Mouse (Mus musculus) left cerebral cortex, adult 8-10 months (tissue): ENCODE measurements around the gene Msantd4. TPM values are rescaled to one million over a fixed set of nuclear protein-coding genes. Genes with fewer than 3 reads are reported as not detected.
"Not testable (repeated sequence)": the region's sequence is repeated elsewhere in the genome, so short reads cannot be mapped to it uniquely, and the experiment has no call there.

Experiments used
- DNase-seq, 2 experiments: peaks; one replicate each; pipeline ENCODE4 v3.0.0; 2022; ENCODE audit warnings: low spot score in 2 of 2
- microRNA-seq, 2 experiments: library from miRNA; unstranded; fragments of <30 nt; microRNA quantifications; one replicate each; pipeline ENCODE4 v1.2.0; 2022
- total RNA-seq, 4 experiments: library from RNA; stranded (reverse); gene quantifications; 2 replicates each; pipeline ENCODE4 v1.2.4; 2022

Gene Msantd4
- 10 to 100 TPM; 52.3 to 56.8 (median 54.1) TPM for total RNA-seq

DNA sequence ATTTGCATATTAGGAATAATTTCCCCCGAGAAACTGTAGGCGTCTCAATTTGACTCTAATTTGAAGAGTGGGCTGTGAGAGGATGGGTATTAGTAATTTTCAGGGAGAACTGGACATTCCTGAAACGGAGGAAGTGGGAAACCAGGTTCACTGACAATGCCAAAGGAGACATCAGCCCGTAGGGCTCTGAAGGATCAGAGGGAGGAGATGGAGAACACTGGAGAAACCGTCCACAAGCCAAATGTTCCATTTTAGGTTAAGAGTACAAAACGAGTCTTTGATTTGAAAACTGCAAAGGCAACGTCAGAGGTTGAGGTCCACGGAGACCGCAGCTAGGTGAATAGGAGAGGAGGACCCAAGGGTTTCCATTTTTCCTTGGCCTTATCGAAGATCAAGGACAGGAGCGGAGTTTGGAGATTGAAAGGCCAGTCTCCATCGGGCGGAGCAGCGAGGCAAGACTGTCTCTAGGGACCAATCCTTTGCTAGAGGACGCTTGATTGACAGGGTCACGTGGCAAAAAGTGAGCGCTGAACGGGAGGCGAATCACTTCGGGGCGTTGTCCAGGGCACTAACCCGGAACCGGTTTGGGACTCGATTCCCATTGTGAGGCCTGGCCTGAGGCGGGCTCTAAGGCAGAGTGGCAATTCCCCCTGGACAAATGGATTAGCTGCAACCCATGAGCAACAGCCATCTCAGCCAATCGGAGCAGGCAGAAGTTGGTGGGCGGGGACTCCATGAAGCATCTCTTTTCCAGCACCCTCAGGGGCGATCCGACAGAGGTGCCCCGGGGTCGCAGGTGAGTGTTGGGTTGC is at the start of gene Msantd4:
TSS of gene Msantd4 (plus strand) at position 735 of the 812 bp plus-strand sequence.
- DNase-seq = peak; percentile 94 to 100

DNA sequence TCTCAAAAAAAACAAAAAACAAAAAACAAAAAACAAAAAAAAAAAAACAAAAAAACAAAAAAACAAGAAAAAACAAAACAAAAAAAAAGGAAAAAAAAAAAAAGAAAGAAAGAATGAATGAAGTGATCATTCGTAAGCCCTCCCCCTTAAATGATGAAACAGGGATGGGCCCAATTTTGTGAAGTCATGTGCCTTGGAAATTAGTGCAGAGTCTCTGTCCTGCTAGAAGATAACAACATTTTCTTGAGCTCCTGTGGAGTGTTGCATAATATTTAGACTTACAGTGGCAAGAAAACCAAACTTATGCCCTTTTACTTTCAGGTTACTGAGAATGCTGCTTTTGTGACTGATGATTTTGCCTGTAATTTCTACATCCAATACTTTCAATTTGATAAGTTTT is 23.2 kb upstream of the Msantd4 start:
- DNase-seq = no peak

DNA sequence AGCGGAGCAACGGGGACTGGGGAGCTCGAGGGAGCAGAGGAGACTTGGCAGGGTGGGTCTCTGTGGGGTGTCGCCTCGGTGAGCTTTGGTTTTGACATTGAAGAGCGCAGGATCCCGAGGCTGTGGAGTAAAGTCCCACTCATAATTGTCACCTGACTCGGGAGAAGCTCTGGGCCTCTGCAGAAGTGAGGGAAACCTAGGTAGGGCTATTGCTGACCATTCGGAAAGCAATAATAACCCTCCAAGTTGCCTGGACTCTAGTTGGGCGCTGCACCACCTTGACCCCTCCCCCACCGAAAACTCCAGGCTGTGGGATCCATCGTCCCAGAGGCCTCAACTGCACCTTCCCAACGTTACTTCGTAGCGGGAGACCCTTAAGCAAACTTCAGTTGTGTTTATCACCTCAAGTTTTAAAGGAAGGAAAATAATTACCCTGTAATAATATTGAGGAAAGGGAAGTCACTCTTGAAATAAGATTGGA is 318 bp downstream of the Msantd4 start:
- DNase-seq = no peak

DNA sequence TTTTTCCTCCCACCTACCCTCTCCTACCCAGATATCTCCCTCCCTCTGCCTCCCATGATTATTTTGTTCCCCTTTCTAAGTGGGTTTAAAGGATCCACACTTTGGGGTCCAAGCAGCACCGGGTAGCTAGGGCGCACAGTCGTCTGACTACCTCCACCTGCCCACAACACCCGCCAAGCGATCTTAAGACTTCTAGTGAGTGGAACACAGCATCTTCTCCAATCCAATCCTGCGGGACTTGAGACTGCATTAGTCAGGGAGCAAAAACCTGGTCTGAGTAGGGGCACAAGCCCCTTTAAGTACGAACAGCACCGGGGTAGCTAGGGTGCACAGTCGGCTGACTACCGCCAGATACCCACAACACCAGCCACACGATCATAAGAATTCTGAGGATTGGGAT is 24.4 kb downstream of the Msantd4 start:
- not testable (repeated sequence) for DNase-seq

Small RNA genes within 50 kb of the gene (microRNA-seq; reads per million reads assigned to microRNA genes)
- gene Gm23992 = 0 reads per million in 2 experiments

Other genes starting within 250 kb of the Msantd4 start
- gene Aasdhppt, start 67.1 kb upstream of the Msantd4 start, total RNA-seq = 10 to 100 TPM; 25.8 to 27.9 (median 26.3) TPM
- 10 to 100 TPM in 3 of 4 experiments, 1 to 10 TPM in 1; 9.8 to 13.4 (median 11.3) TPM for gene Kbtbd3, start 66.7 kb upstream of the Msantd4 start, total RNA-seq